In genomic region chr3:35954901-35955575, GRCm38 (mm10) we compare ENCODE assay signal across 14 mouse cellular contexts.
"Had no signal": no experiment of that assay in that cellular context is flagged by ENCODE, and none has a peak within 500 bp of the region (broad histone marks: within the 10 kb centered on the region; RNA-seq: fewer than 3 reads in every experiment).

No protein-coding gene starts in this region.

- DNase-seq: forebrain, postnatal 0 days; gastrocnemius, postnatal 14 days; gastrocnemius, postnatal 36 days; heart, adult 18-20 months; heart, postnatal 10 days; heart, postnatal 36 days; kidney, adult 11 months; kidney, adult 2 months; kidney, adult 9 months; kidney, postnatal 14 days; kidney, postnatal 36 days; layer of hippocampus, adult 9-11 months; layer of hippocampus, postnatal 36 days; left cerebral cortex, postnatal 4 days had no signal
